Mouse (Mus musculus) cerebellum, adult (tissue): ENCODE measurements around the gene Ptgs2.
A peak's percentile ranks its signal among the peaks of the same experiment; 100 is the strongest.

Source experiments
- ATAC-seq: cut with Nextera tagmentation; 2 replicates; pipeline ENCODE4 v1.9.2; 2017; ENCODE audit warnings: mild to moderate bottlenecking, moderate library complexity, mixed read lengths; ENCODE audit not compliant: insufficient number of reproducible peaks, low FRiP score, low TSS enrichment

Ptgs2 gene

DNA sequence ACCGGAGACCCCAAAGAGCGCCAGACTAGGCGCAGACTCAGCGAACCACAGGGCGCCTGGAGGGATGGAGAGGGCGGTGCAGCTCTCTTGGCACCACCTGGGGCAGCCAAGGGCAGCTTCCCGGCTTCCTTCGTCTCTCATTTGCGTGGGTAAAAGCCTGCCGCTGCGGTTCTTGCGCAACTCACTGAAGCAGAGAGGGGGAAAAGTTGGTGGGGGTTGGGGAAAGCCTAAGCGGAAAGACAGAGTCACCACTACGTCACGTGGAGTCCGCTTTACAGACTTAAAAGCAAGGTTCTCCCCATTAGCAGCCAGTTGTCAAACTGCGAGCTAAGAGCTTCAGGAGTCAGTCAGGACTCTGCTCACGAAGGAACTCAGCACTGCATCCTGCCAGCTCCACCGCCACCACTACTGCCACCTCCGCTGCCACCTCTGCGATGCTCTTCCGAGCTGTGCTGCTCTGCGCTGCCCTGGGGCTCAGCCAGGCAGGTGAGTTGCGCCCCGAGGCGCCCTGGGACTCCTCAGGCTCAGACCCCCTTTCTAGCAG is at the start of gene Ptgs2:
Ptgs2 (plus strand) TSS at position 242 of the 544 bp plus-strand sequence.
- 0 out of 2 replicates have a peak, but pooled peaks have one; percentile 10 for ATAC-seq

DNA sequence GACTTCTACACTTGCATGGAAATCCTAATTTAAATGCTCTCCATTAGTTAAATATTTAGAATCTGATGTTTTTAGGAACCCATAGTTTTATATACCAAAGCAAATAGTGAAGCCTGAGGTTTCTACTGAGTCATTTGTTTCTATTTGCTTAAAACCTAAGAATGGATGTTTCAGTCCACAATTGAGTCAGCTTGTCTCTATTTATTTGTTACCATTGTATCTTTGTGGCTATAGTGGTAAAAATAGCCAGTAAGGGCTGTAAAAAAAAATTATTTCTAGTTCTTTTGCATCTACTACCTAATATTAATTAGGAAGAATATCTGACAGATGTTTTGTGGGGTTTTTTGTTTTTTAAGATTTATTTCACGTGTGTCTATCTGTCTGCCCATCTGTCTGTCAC is 49.6 kb upstream of the Ptgs2 start:
- ATAC-seq: no peak

DNA sequence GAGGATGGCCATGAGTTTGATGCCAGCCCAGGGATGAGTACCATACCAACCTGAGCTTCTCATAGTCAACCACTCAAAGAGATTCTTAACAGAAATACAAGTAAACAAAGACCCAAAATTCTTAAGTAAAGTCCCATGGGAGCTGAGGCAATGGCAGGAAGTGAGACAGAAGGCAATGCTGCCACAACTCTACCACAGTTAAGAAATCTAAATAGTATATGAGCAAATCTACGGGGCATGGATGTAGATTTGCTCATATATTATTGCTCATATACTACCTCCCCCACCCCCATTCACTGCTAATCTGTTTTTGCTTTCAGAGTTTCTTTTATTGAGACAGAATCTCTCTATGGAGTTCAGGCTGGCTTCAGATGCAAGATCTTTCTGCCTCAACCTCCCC is 34.1 kb upstream of the Ptgs2 start:
- no peak for ATAC-seq

DNA sequence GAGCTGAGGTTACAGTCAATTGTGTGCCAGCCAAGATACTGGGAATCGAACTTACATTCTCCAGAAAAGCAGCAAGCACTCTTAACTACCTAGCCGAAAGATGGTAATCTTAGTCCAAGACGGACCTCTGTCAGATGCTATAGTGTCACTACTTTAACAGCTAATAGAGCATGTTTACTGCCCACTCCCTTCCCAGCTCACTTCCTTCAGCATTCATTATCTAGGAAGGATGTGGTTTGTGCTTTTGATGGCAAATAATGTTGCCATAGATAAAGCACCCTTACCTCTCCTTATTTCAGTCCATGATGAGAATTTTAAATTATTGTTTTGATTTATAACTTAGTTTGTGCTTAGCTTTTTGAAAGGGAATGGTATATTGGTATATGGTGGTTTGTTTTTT is 27.0 kb upstream of the Ptgs2 start:
- ATAC-seq: no peak

DNA sequence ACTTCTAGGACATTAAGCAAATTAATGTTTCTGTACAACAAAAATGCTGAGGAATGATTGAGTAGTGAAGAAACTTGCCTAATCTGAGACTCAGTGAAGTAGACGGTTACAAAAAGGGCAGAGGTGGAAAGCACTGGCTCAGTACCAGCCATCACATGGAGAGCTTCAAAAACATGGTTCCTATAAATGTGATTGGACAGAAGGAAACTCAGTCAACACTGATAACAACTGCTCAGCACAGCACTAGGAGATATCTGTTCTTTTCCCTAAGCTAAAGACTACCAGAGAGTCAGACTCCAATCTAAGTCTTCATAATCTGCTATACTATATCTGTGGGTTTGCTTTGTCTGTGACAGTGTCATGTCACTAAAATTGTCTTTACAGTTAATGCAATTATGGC is 25.2 kb upstream of the Ptgs2 start:
- no peak for ATAC-seq

DNA sequence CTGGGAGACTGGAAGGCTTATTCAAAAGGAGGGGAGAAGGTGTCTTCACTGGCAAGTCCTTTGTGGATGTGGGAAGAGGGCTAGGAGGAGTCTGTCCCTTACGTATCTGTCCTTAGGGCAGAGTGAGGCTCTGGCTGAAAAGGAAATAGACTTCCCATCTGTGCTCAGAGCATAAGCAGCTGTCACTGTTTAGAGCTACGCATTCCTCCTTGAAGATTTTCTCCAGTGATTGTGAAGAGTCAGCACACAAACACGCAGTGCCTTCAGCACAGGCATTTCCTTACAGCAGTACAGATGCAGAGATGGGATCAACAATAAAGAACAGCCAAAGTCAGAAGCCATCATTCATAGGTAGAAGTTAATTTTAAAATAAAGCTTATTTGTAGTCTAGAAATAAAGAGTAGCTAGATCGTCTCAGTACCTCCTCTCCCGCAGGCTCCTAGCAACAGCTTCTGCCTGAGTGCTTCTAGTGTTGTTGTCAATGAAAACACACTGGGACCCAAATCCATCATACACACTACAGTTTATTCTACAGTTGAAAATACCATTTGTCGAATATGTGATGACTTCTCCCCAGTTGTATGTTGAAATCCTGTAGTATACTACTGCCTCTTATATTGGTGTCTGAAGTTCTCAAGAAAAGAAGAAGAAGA is 10.7 kb upstream of the Ptgs2 start:
- peak; percentile 45; the same call in 1 of the 2 replicates for ATAC-seq

DNA sequence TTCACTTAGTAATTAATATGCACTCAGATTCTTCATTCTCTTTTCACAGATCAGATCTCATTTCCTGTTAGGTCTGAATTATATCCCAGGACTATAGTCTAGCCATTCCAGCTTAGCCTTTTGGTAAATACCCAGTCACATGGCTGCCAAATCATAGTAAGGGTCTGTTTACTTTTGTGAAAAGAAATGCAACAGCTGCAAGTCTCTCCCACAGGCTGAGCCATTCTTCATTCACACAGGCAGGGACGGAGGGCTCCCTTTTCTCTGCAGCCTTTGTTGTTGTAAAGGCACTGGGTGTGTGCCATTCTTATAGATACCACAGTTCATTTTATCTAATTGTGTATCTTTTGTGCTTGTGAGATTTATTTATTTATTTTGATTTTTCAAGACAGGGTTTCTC is 9.6 kb upstream of the Ptgs2 start:
- ATAC-seq: no peak

DNA sequence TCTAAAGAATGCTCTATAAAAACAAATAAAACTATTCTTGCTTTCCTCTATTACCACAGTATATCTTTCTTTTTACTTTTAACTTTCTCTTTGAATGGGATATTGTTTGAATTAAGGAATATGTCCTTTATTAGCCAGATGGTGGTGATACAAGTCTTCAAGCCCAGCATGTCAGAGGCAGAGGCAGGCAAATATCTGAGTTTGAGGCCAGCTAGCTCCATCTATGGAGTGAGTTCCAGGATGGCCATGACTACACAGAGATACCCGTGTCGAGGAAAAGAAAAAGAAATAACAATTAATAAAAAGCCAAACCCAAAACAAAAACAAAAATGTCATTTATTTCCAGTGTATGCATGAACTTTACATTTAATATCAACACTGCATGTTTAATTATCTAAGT is 2.8 kb upstream of the Ptgs2 start:
- ATAC-seq: no peak

DNA sequence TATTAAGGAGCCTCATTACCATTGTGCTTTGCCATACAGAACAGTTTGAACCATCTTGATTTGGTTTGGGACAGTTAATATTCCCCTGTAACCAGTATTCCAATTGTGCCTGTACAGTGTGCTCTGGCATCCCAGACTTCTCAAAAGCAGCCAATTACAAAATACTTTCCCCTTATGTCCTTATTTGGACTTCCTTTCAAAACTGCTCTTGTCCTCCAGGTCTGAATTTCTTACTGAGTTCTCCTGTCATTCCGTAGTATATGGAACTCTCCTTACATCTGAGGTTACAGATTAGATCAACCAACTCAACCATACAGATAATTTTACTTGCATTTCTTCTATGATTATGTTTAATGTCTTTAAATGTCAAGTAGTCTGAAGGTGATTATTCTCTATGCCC is 2.1 kb upstream of the Ptgs2 start:
- ATAC-seq: no peak

DNA sequence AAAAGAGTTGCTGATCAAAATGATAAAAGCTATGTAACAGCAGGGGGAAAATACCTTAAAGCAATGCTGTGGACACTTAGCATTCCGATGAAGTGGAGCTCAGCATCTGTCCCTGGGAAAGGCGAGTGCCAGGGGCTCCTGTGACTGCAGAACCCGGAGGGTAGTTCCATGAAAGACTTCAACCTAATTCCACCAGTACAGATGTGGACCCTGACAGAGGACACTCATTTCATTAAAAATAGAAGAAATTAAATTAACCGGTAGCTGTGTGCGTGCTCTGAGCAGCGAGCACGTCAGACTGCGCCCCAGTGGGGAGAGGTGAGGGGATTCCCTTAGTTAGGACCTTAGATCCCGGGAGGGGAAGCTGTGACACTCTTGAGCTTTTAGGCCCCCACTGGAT is 457 bp upstream of the Ptgs2 start:
- ATAC-seq: 0 out of 2 replicates have a peak, but pooled peaks have one; percentile 15

DNA sequence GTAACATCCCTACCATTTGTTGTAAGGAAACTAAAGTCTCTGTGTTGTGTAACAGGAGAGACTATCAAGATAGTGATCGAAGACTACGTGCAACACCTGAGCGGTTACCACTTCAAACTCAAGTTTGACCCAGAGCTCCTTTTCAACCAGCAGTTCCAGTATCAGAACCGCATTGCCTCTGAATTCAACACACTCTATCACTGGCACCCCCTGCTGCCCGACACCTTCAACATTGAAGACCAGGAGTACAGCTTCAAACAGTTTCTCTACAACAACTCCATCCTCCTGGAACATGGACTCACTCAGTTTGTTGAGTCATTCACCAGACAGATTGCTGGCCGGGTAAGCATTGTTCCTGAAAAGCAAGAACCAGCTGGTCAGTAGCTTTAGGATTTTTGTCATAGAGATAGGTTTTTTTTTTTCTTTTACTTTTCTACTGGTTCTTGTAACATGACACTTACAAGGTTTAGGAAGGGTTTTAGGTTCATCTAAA is 4.4 kb downstream of the Ptgs2 start:
- no peak for ATAC-seq

DNA sequence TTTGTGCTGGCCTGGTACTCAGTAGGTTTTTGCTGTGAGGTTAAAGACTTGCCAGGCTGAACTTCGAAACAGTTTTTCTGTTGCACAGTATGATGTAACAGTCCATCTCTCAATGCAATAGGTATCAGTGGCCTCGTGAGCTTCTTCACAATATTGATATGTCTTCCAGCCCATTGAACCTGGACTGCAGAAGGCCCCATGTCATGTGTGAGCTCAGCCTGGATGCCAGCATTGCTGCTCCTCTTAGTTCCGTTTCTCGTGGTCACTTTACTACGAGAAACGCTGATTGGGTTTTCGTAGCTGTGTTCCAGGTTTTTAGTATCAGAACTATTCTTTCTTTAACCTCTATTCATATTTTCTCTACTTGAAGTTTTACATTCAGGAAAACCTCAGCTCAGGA is 6.9 kb downstream of the Ptgs2 start:
- ATAC-seq: no peak

DNA sequence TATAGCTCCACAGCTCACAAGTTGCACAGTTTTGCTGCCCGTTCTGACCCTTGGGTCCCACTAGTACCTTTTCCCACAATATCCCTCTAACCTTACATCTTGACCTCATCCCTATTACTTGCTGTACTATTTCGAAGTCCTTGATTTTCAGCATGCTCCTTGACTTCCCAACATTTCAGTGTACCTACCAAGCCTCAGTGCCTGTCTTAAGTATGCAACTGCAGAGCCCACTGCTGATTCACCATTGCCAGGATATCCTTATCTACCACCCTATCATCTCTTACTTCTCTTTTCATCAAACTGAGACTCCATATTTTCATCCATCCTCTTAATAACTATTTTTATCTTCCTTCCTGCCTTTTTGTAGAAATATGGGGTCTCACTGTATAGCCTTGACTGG is 9.8 kb downstream of the Ptgs2 start:
- ATAC-seq: no peak

DNA sequence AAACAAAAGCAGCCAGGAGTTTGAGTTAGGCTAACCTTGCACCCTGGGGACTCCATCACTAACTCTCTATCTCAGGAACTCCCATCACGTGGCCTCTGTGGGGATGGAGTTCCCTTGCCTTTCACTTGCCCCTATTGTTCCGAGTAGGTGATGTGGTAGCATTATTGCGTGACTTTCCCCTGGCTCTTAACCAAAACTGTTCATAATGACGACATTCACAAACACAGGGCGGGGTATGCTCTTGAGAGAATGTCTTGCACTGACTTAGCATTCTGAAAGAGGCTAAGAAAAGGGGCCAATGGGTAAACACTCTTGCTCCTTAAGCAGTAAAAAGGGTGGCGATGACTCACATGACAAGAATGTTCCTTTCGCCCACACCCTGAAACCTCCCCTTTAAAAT is 15.5 kb downstream of the Ptgs2 start:
- no peak for ATAC-seq

DNA sequence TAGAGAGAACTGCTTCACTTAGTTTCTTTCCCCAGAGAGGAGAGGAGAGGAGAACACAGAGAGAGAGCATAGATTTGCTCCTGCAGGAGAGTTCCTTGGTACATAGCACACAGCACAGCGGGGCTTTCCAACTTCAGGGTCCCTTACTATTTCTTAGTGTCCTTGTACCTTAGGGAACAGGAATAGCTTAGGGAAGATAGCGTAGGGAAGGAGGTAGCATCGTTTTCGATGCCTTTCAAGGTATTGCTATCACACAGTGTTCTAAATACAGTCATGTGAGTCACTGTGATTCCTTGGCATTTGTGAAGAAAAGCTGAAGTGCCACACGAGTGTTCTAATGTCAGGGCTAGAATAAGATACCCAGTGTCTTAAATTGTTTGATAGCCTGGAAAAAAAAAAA is 18.5 kb downstream of the Ptgs2 start:
- no peak for ATAC-seq

DNA sequence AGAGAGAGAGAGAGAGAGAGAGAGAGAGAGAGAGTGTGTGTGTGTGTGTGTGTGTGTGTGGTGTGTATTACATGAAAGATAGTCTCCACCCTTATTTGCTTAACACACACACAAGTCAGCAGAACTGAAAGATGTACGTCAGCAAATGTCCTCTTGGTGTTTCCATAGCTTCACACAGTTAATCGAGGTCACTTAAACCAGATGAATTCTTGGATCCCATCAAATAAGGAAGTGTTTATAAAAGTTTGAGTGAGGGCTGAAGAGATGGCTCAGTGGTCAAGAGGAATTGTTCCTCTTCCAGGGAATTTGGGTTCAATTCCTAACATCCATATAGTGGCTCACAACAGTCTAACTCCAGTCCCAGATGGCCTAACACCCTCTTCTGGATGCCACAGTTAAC is 25.7 kb downstream of the Ptgs2 start:
- ATAC-seq: no peak

DNA sequence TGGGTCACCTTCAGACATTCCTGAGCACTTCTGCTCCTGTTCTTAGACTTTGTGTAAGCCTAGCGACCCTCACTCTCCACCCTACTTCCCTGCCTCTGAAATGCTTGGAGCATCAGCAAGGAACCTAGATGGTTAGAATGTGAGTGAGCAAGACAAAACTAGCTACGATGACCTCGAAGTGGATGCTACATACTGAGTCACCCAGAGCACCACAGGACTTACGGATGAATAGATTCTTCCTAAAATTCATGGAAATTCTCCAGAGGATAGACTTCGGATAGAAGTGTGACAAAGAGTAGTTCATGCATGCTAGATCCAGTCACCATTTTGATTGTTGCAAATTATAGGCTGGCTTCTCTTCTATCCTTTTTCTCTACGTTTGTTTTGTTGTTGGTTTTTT is 30.2 kb downstream of the Ptgs2 start:
- ATAC-seq: no peak

DNA sequence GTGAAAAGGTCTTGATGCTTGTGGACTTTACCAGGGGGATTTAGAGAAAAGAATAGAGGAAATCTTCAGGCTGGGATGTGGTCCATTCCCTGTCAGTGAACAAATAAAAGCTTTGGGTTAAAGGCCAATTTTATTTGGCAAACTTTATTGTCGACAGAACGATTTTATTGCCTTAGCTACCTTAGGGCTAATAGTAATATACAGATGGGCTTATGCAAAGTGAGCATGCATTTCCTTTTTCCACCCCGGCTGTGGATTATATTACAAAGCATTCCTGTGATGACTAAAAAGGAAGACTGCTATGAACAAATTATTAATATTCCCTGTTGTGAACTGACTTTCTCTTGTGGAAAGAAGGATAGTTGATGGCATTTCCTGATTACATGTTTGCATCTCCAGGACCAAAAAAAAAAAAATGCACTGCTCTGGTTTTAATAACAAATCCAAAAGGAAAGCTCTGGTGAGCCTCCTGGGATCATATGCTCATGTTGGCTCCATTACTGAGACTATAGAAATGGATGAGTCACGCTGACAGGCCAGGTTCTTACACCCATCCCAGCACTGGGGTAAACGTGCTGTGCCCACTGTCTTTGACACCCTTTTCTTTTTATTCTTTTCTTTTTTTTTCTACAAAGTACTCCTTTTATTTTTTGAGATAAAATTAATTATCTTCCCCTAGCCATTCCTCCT is 30.9 kb downstream of the Ptgs2 start:
- ATAC-seq: no peak

DNA sequence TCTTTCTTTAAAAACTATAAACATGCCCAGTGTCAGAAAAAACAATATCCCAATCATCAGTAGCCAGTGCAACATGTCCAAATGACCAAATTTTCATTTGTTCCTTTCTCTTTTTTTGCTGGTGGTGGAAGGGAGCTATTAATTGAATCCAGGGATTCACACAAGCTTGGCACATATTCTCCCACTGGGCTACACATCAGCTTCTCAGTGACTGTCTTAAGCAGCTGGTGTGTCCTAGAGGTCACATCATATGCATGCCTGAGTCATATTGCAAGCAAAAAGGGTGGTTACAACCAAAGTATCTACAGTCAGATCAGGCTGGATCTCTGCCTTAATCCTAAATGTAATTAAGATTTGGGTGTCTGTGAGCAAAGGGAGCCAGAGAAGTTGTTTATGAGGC is 35.5 kb downstream of the Ptgs2 start:
- ATAC-seq: no peak

DNA sequence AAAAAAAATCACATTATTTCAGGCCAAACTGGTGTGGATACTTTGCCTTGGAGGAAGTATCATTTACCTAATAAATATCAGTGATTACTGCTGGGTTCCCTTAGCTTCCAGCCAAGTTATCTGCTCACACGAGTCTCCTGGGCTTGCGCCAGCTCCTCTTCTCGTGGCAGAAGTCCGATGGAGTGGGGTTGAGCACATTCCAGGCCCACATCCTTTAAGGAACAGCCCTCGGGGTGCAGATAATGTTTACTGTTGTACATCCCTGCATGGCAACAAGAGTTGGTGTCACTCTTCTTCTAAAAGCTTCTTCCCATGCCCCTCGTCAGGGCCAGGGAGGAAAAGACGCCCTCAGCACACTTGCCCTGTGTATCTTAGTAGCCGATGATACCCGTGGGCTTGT is 39.9 kb downstream of the Ptgs2 start:
- ATAC-seq: no peak

DNA sequence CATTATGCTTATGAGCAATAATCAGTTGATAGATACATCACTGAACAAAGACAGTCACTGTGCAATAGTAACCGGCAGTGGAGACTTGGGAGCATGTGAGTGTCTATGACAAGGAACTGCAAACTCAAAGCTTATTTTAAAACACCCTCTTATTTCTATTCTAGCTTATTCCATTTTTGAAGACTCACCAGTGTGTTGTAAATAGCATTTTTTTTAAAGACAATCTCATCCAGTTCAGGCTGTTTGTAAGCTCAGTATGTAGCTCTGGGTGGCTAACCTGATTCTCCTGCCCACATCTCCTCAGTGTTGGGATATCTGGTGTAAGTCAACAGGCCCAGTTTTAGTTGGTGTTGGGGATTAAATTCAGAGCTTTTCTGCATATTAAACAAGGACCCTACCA is 42.1 kb downstream of the Ptgs2 start:
- ATAC-seq: no peak

DNA sequence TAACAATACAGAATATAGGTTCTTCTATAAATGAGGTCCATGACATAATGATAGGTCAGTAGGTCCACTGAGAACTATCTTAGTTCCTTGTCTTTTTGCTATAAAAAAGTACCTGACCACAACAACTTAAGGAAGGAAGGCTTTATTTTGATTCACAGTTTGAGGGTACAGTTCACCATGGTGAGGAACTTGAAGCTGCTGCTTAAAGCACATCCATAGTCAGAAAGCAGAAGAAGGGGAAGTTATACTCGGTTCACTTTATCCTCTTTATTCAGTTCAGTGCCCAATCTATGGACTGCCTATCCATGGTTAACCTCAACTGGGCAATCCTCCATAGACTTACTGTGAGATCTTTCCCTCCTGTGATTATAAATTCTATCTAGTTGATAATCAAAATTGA is 43.7 kb downstream of the Ptgs2 start:
- no peak for ATAC-seq
